Mouse (Mus musculus) intestine, embryonic 14.5 days (tissue): ENCODE data around the gene Gm5965. TPM values are rescaled to one million over a fixed set of nuclear protein-coding genes. Genes with fewer than 3 reads are reported as not detected.
"Not testable (repeated sequence)": the region's sequence is repeated elsewhere in the genome, so short reads cannot be mapped to it uniquely, and the experiment has no call there.

Experiments
- ATAC-seq: fragments of 200-750 bp; cut with Nextera tagmentation; replicated peaks from 2 replicates; pipeline ENCODE4 v1.8.0; 2017; ENCODE audit warnings: low read depth, moderate number of reproducible peaks, moderate TSS enrichment, moderate library complexity; ENCODE audit not compliant: low FRiP score, low TSS enrichment
- DNase-seq: peaks from one replicate; pipeline ENCODE4 v3.0.0-alpha.2; 2018; ENCODE audit warnings: low spot score
- H3K27ac ChIP-seq: fragments of 300-500 bp; sonication (generic); 2 replicates; pipeline ENCODE4 v1.5.1; 2014; ENCODE audit warnings: low read depth, mild to moderate bottlenecking, control low read depth
- H3K27me3 ChIP-seq: fragments of 300-500 bp; sonication (generic); replicated peaks from 2 replicates; pipeline ENCODE4 v1.6.1; 2014; ENCODE audit warnings: low read length, control low read depth; ENCODE audit not compliant: control insufficient read depth, insufficient read depth
- H3K36me3 ChIP-seq: fragments of 300-500 bp; sonication (generic); 2 replicates; pipeline ENCODE4 v1.6.1; 2014; ENCODE audit warnings: low read length, control low read depth; ENCODE audit not compliant: control insufficient read depth, insufficient read depth
- H3K4me1 ChIP-seq: fragments of 300-500 bp; sonication (generic); replicated peaks from 2 replicates; pipeline ENCODE4 v1.6.1; 2014; ENCODE audit warnings: low read length, control low read depth, mixed read lengths; ENCODE audit not compliant: control insufficient read depth, insufficient read depth
- H3K4me2 ChIP-seq: fragments of 300-500 bp; sonication (generic); 2 replicates; pipeline ENCODE4 v1.6.1; 2014; ENCODE audit warnings: low read length
- H3K4me3 ChIP-seq: fragments of 300-500 bp; sonication (generic); 2 replicates; pipeline ENCODE4 v1.5.1; 2014; ENCODE audit warnings: low read depth, low read length, control low read depth, mixed read lengths
- H3K9ac ChIP-seq: fragments of 300-500 bp; sonication (generic); 2 replicates; pipeline ENCODE4 v1.6.1; 2014; ENCODE audit warnings: mild to moderate bottlenecking, low read length
- H3K9me3 ChIP-seq: fragments of 300-500 bp; sonication (generic); 2 replicates; pipeline ENCODE4 v1.6.1; 2016; ENCODE audit warnings: low read length, control low read depth; ENCODE audit not compliant: control insufficient read depth
- WGBS: fragments of 180-500 bp; shearing (Covaris S2); extraction: QIAGEN DNeasy Blood & Tissue Kit; methylation state at CpG from one replicate; pipeline ENCODE4 v1.1.7; 2014; 5-methylcytosine and 5-hydroxymethylcytosine counted together
- polyA plus RNA-seq: library from polyadenylated mRNA; unstranded; fragments of >200 nt; fragmentation: Nextera tagmentation; extraction: Ambion mirVana; gene quantifications from 2 replicates; pipeline ENCODE4 v1.2.1, GENCODE M21; 2014

Gene Gm5965
- polyA plus RNA-seq = not detected in 2 replicates

GRCm38 (mm10) chr16:88777596-88777995, at the start of gene Gm5965:
Gm5965 (plus strand) TSS chr16:88777896.
- no peaks in the 10 kb centered on the region for H3K9me3 ChIP-seq
- no peak within 1 kb of the TSS for H3K4me3 ChIP-seq
- H3K9ac ChIP-seq = no peak within 1 kb of the TSS
- H3K4me1 ChIP-seq = no peaks in the 10 kb centered on the region
- no peaks in the 10 kb centered on the region for H3K36me3 ChIP-seq
- ATAC-seq (no peak), DNase-seq (no peak)
- WGBS = 89% methylated on average over 5 of the region's 6 CpGs
- H3K27ac ChIP-seq = no peak within 1 kb of the TSS
- H3K27me3 ChIP-seq = no peaks in the 10 kb centered on the region
- no peak within 1 kb of the TSS for H3K4me2 ChIP-seq

GRCm38 (mm10) chr16:88728812-88729275, 48.9 kb upstream of the Gm5965 start, which contains the start of gene Krtap13-1:
Krtap13-1 (plus strand) TSS chr16:88728862.
- 80% methylated on average over 4 of the region's 4 CpGs for WGBS
- Histone ChIP-seq H3K27ac (no peak within 1 kb of the TSS), H3K4me2 (no peak within 1 kb of the TSS), H3K9me3 (no peaks in the 10 kb centered on the region), H3K9ac (no peak within 1 kb of the TSS), H3K4me1 (no peaks in the 10 kb centered on the region), H3K27me3 (no peaks in the 10 kb centered on the region), H3K36me3 (no peaks in the 10 kb centered on the region), H3K4me3 (no peak within 1 kb of the TSS)
- no peak for DNase-seq
- ATAC-seq = no peak

DNA sequence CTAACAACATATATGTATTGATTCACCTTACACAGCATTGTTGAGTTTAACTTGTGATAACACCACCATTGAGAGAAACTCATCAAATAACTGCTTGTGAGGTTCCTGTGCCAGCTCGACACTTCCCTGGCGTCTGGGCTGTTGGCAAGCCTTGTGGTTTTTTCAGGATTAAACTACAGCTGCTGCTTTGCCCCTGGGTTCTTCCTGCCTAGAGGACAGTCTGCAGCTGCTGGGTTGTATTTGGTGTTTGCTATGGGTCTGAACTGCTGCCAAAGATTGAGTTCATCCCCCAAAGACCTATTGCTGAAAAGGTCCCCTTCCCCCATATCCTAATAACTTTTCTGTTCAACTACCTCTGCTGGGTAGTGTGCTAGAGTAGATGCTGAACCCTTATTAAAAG, 42.3 kb upstream of the Gm5965 start:
- 68% methylated on average over 2 of the region's 2 CpGs for WGBS
- no peak for DNase-seq

GRCm38 (mm10) chr16:88744750-88745340, 32.9 kb upstream of the Gm5965 start:
- H3K9me3 ChIP-seq = no peaks in the 10 kb centered on the region
- ATAC-seq (no peak), DNase-seq (no peak)
- H3K9ac ChIP-seq = no peak overlapping the region
- H3K4me1 ChIP-seq = no peaks in the 10 kb centered on the region
- H3K36me3 ChIP-seq = no peaks in the 10 kb centered on the region
- H3K27ac ChIP-seq = no peak overlapping the region
- H3K4me3 ChIP-seq = no peak overlapping the region
- 84% methylated on average over 4 of the region's 4 CpGs for WGBS
- H3K27me3 ChIP-seq = no peaks in the 10 kb centered on the region
- H3K4me2 ChIP-seq = no peak overlapping the region

More for the DNA sequence above, 42.3 kb upstream of the Gm5965 start:
- Histone ChIP-seq H3K9me3 (no peaks in the 10 kb centered on the region), H3K4me1 (no peaks in the 10 kb centered on the region), H3K27ac (no peak overlapping the region), H3K4me2 (no peak overlapping the region), H3K27me3 (no peaks in the 10 kb centered on the region), H3K36me3 (no peaks in the 10 kb centered on the region), H3K9ac (no peak overlapping the region), H3K4me3 (no peak overlapping the region)
- ATAC-seq = no peak

DNA sequence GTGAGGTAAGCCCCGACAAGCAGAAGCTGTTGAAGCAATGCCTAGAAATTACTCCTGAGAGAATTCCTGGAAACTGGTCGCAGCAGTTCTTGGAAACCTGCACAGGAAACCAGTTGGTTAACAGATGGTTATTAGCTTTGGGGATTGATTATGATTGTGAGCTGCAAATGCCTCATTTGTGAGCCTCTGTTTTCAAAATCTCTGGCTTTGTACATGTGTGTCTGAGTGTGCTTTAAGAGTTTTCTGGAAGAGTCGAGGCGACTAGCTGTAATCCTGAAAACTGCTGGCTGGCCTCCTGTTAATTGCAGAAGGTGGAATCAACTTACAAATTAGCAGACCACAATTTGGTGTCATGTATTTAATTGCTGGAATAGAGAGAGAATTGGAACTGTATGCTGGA, 29.8 kb upstream of the Gm5965 start:
- Histone ChIP-seq H3K4me1 (no peaks in the 10 kb centered on the region), H3K9me3 (no peaks in the 10 kb centered on the region), H3K9ac (no peak overlapping the region), H3K27ac (no peak overlapping the region), H3K27me3 (no peaks in the 10 kb centered on the region), H3K4me3 (no peak overlapping the region), H3K4me2 (no peak overlapping the region), H3K36me3 (no peaks in the 10 kb centered on the region)
- WGBS = 71% methylated on average over 4 of the region's 4 CpGs
- DNase-seq (no peak), ATAC-seq (no peak)

DNA sequence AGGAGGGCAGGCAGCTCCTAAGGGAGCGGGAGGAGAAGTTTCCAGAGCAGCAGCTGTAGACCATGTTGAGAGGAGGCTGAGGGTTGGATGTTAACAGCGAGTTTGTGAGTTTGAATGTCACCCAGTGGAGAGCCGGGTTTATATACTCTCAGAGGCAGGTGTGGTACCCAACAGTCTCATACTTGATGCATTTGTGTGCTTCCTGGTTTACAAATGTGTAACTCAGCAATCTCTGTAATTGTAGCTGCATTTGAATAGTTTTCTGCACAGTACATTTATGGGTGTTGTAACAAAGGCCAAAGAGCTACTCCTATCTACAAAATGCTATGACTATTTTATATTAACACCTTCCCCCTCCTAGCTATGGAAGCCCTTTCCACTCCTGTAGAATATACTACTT, 26.2 kb upstream of the Gm5965 start, which contains the start of gene Krtap13:
Gene Krtap13 (minus strand): TSS at position 101 of the 400 bp plus-strand sequence.
- not testable (repeated sequence) for H3K27me3 ChIP-seq, H3K9me3 ChIP-seq, H3K4me1 ChIP-seq, H3K36me3 ChIP-seq, H3K4me2 ChIP-seq, H3K27ac ChIP-seq, H3K9ac ChIP-seq, ATAC-seq, H3K4me3 ChIP-seq, DNase-seq
- 85% methylated on average over 3 of the region's 3 CpGs for WGBS

DNA sequence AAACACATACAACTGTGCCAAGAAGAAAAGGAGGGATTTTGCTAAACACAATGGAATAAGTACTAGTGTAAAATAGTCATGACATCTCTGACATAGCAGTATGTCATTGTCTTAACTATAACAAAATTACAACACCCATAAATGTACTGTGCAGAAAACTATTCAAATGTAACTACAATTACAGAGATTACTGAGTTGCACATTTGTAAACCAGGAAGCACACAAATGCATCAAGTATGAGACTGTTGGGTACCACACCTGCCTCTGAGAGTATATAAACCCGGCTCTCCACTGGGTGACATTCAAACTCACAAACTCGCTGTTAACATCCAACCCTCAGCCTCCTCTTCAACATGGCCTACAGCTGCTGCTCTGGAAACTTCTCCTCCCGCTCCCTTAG, 19.1 kb upstream of the Gm5965 start, which contains the start of gene 2310034C09Rik:
Gene 2310034C09Rik (plus strand): TSS at position 301 of the 400 bp plus-strand sequence.
- not testable (repeated sequence) for ATAC-seq, DNase-seq, H3K4me3 ChIP-seq, H3K27ac ChIP-seq, H3K9me3 ChIP-seq, H3K27me3 ChIP-seq, H3K36me3 ChIP-seq, H3K4me2 ChIP-seq, H3K4me1 ChIP-seq, H3K9ac ChIP-seq
- 87% methylated on average over 3 of the region's 3 CpGs for WGBS

GRCm38 (mm10) chr16:88774106-88774505, 3.6 kb upstream of the Gm5965 start, which contains the start of gene 2310057N15Rik:
2310057N15Rik (minus strand) TSS chr16:88774206.
- no peak for ATAC-seq
- no peak for DNase-seq
- Histone ChIP-seq H3K27me3 (no peaks in the 10 kb centered on the region), H3K4me3 (no peak within 1 kb of the TSS), H3K9ac (no peak within 1 kb of the TSS), H3K4me2 (no peak within 1 kb of the TSS), H3K36me3 (no peaks in the 10 kb centered on the region), H3K27ac (no peak within 1 kb of the TSS), H3K4me1 (no peaks in the 10 kb centered on the region), H3K9me3 (no peaks in the 10 kb centered on the region)
- 89% methylated on average over 2 of the region's 2 CpGs for WGBS

DNA sequence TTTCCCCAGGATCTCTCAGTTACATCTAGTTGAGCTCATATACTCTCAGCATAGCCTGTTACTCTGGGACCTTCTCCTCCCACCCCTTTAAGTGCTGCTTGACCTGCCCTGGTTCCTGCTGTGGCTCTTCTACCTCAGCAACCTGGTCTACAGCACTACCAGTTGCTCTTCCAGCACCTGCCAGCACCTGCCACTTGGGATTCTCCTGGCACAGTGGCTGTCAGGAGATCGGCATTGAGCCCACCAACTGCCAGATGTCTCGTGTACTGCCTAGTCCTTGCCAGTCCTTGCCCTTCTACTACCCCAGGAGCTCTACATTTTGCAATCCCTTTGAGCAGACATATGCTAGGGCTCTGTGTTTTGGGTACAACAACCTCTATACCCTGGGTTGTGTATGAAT, 9.1 kb downstream of the Gm5965 start:
- H3K9me3 ChIP-seq = no peaks in the 10 kb centered on the region
- H3K4me3 ChIP-seq = no peak overlapping the region
- H3K4me2 ChIP-seq = no peak overlapping the region
- no peaks in the 10 kb centered on the region for H3K4me1 ChIP-seq
- H3K27ac ChIP-seq = no peak overlapping the region
- no peaks in the 10 kb centered on the region for H3K36me3 ChIP-seq
- ATAC-seq (no peak), DNase-seq (no peak)
- 73% methylated on average over 2 of the region's 2 CpGs for WGBS
- H3K27me3 ChIP-seq = no peaks in the 10 kb centered on the region
- H3K9ac ChIP-seq = no peak overlapping the region
